Mouse (Mus musculus): ENCODE measurements around the gene Dct. TPM values are rescaled to one million over a fixed set of nuclear protein-coding genes. Genes with fewer than 3 reads are reported as not detected.

Dct gene
- polyA plus RNA-seq, 1 experiment: 0.23 TPM

DNA sequence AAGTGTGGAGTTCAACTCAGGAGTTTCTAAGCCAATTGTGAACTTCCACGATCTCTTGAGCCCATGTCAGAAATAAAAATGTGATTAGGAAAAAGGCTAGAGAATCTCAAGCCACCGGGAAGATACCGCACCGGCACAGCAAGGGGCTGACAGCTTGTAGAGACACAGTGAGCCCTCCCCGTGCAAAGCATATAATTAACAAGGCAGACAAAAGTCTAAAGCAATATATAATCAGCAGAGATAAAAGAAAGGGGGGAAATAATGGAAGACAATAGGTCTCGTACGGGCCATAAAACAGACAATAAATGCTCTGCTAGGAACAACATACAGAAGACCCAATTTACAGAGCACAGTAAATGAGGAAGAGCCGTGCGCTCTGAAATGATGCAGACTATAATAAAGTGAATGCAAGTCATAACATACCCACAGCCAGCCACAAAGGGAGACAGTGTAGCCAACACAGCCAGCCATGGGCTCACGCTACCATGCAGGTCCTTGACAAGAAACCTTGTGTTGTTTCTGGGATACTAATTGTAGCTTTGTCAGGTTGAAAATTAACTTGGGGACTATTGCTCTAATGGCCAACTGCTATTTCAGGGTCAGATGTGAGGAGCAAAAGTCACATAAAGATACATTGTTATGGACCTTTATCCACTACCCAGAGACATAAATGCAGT, 30.0 kb downstream of the Dct start:
- H3K4me1 ChIP-seq (replicated peaks; ENCODE audit: control insufficient read depth, insufficient read depth, low read length): no peaks in the 10 kb centered on the region
- TF ChIP-seq POLR2A (IDR thresholded peaks at IDR 0.05; ENCODE audit: control insufficient read depth, extremely low read depth, insufficient read depth, low read length, poor library complexity) (no peak), CTCF (IDR thresholded peaks at IDR 0.05; ENCODE audit: borderline replicate concordance, control insufficient read depth, extremely low read depth, insufficient read depth, low read length, poor library complexity) (no peak)
- no peaks in the 10 kb centered on the region for H3K36me3 ChIP-seq (ENCODE audit: control insufficient read depth, insufficient read depth, low read length)
- H3K4me3 ChIP-seq (ENCODE audit: control insufficient read depth, insufficient read depth, low read length): no peak overlapping the region
- no peaks in the 10 kb centered on the region for H3K27me3 ChIP-seq (ENCODE audit: control insufficient read depth, insufficient read depth, low read length)
- WGBS: 86% methylated on average over 10 of the region's 10 CpGs
- H3K27ac ChIP-seq (ENCODE audit: control insufficient read depth, insufficient read depth, low read length): no peak overlapping the region
- DNase-seq: no peak

GRCm38 (mm10) chr14:118019314-118019713, 32.7 kb downstream of the Dct start:
- TF ChIP-seq CTCF (IDR thresholded peaks at IDR 0.05; ENCODE audit: borderline replicate concordance, control insufficient read depth, extremely low read depth, insufficient read depth, low read length, poor library complexity): no peak
- TF ChIP-seq POLR2A (IDR thresholded peaks at IDR 0.05; ENCODE audit: control insufficient read depth, extremely low read depth, insufficient read depth, low read length, poor library complexity): no peak
- no peak overlapping the region for H3K4me3 ChIP-seq (ENCODE audit: control insufficient read depth, insufficient read depth, low read length)
- 48% methylated on average over 5 of the region's 5 CpGs for WGBS
- H3K27me3 ChIP-seq (ENCODE audit: control insufficient read depth, insufficient read depth, low read length): no peaks in the 10 kb centered on the region
- H3K36me3 ChIP-seq (ENCODE audit: control insufficient read depth, insufficient read depth, low read length): no peaks in the 10 kb centered on the region
- no peak for DNase-seq
- H3K4me1 ChIP-seq (replicated peaks; ENCODE audit: control insufficient read depth, insufficient read depth, low read length): no peaks in the 10 kb centered on the region
- H3K27ac ChIP-seq (ENCODE audit: control insufficient read depth, insufficient read depth, low read length): no peak overlapping the region

DNA sequence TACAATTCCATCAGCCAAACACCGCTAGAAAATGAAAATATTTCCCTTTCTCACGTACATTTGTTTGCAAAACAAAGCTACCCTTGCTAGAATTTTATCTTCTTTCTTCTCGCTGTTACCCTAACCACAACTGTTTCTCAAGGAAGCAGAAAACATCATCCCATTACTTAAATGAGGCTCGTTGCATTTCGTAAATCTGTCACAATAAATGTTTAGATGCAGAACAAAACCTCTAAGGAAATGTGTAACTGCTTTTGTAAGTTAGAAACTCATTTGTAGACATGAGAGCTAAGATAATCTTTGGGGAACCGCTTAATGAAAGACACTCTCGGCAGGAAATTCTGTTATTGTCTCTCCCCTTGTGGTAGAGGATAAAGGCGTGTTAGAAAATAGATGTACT, 38.8 kb downstream of the Dct start:
- WGBS: 84% methylated on average over 8 of the region's 8 CpGs

DNA sequence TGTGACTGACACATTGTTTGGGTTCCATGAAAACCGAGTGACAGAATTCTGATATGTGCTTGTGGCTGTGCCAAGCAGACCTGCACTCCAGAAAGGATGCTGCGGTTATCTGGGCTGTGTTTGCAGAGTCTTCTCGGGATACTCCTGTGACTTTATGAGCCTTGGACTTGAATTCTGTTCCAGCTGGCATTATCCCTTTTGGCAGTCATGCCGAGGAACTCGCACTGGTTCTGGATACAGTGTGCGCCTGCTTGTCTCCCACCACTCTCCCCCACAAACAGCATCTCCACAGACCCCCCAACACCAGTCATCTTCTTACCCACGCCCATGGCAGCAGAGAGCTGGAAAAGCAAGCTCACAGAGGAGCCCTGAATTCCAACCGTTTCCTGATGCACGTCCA, 42.5 kb downstream of the Dct start:
- TF ChIP-seq POLR2A (IDR thresholded peaks at IDR 0.05; ENCODE audit: control insufficient read depth, extremely low read depth, insufficient read depth, low read length, poor library complexity) (no peak), CTCF (IDR thresholded peaks at IDR 0.05; ENCODE audit: borderline replicate concordance, control insufficient read depth, extremely low read depth, insufficient read depth, low read length, poor library complexity) (no peak)
- H3K4me1 ChIP-seq (replicated peaks; ENCODE audit: control insufficient read depth, insufficient read depth, low read length): no peaks in the 10 kb centered on the region
- 80% methylated on average over 9 of the region's 9 CpGs for WGBS
- no peaks in the 10 kb centered on the region for H3K27me3 ChIP-seq (ENCODE audit: control insufficient read depth, insufficient read depth, low read length)
- no peaks in the 10 kb centered on the region for H3K36me3 ChIP-seq (ENCODE audit: control insufficient read depth, insufficient read depth, low read length)
- H3K4me3 ChIP-seq (ENCODE audit: control insufficient read depth, insufficient read depth, low read length): no peak overlapping the region
- H3K27ac ChIP-seq (ENCODE audit: control insufficient read depth, insufficient read depth, low read length): no peak overlapping the region
- no peak for DNase-seq

More for the DNA sequence above, 38.8 kb downstream of the Dct start:
- Histone ChIP-seq H3K36me3 (ENCODE audit: control insufficient read depth, insufficient read depth, low read length) (no peaks in the 10 kb centered on the region), H3K4me1 (replicated peaks; ENCODE audit: control insufficient read depth, insufficient read depth, low read length) (no peaks in the 10 kb centered on the region), H3K27ac (ENCODE audit: control insufficient read depth, insufficient read depth, low read length) (no peak overlapping the region), H3K27me3 (ENCODE audit: control insufficient read depth, insufficient read depth, low read length) (no peaks in the 10 kb centered on the region), H3K4me3 (ENCODE audit: control insufficient read depth, insufficient read depth, low read length) (no peak overlapping the region)
- TF ChIP-seq CTCF (IDR thresholded peaks at IDR 0.05; ENCODE audit: borderline replicate concordance, control insufficient read depth, extremely low read depth, insufficient read depth, low read length, poor library complexity) (no peak), POLR2A (IDR thresholded peaks at IDR 0.05; ENCODE audit: control insufficient read depth, extremely low read depth, insufficient read depth, low read length, poor library complexity) (no peak)
- no peak for DNase-seq

- Histone ChIP-seq H3K36me3 (ENCODE audit: control insufficient read depth, insufficient read depth, low read length) (no peaks in the 10 kb centered on the region), H3K4me3 (ENCODE audit: control insufficient read depth, insufficient read depth, low read length) (no peak overlapping the region), H3K4me1 (replicated peaks; ENCODE audit: control insufficient read depth, insufficient read depth, low read length) (no peaks in the 10 kb centered on the region), H3K27ac (ENCODE audit: control insufficient read depth, insufficient read depth, low read length) (no peak overlapping the region), H3K27me3 (ENCODE audit: control insufficient read depth, insufficient read depth, low read length) (no peaks in the 10 kb centered on the region)
- DNase-seq: peak; percentile 1
- TF ChIP-seq POLR2A (IDR thresholded peaks at IDR 0.05; ENCODE audit: control insufficient read depth, extremely low read depth, insufficient read depth, low read length, poor library complexity) (no peak), CTCF (IDR thresholded peaks at IDR 0.05; ENCODE audit: borderline replicate concordance, control insufficient read depth, extremely low read depth, insufficient read depth, low read length, poor library complexity) (no peak)
- 8% methylated on average over 5 of the region's 5 CpGs for WGBS
Observed at GRCm38 (mm10) chr14:118005697-118006096, 46.3 kb downstream of the Dct start.

GRCm38 (mm10) chr14:118004434-118004833, 47.6 kb downstream of the Dct start:
- no peak overlapping the region for H3K27ac ChIP-seq (ENCODE audit: control insufficient read depth, insufficient read depth, low read length)
- H3K4me3 ChIP-seq (ENCODE audit: control insufficient read depth, insufficient read depth, low read length): no peak overlapping the region
- no peak for DNase-seq
- no peaks in the 10 kb centered on the region for H3K4me1 ChIP-seq (replicated peaks; ENCODE audit: control insufficient read depth, insufficient read depth, low read length)
- no peaks in the 10 kb centered on the region for H3K27me3 ChIP-seq (ENCODE audit: control insufficient read depth, insufficient read depth, low read length)
- TF ChIP-seq CTCF (IDR thresholded peaks at IDR 0.05; ENCODE audit: borderline replicate concordance, control insufficient read depth, extremely low read depth, insufficient read depth, low read length, poor library complexity) (no peak), POLR2A (IDR thresholded peaks at IDR 0.05; ENCODE audit: control insufficient read depth, extremely low read depth, insufficient read depth, low read length, poor library complexity) (no peak)
- no peaks in the 10 kb centered on the region for H3K36me3 ChIP-seq (ENCODE audit: control insufficient read depth, insufficient read depth, low read length)
- 91% methylated on average over 10 of the region's 10 CpGs for WGBS

GRCm38 (mm10) chr14:117993845-117994244, 58.2 kb downstream of the Dct start:
- no peaks in the 10 kb centered on the region for H3K4me1 ChIP-seq (replicated peaks; ENCODE audit: control insufficient read depth, insufficient read depth, low read length)
- no peak overlapping the region for H3K27ac ChIP-seq (ENCODE audit: control insufficient read depth, insufficient read depth, low read length)
- H3K36me3 ChIP-seq (ENCODE audit: control insufficient read depth, insufficient read depth, low read length): no peaks in the 10 kb centered on the region
- no peaks in the 10 kb centered on the region for H3K27me3 ChIP-seq (ENCODE audit: control insufficient read depth, insufficient read depth, low read length)
- no peak for TF ChIP-seq POLR2A (IDR thresholded peaks at IDR 0.05; ENCODE audit: control insufficient read depth, extremely low read depth, insufficient read depth, low read length, poor library complexity)
- TF ChIP-seq CTCF (IDR thresholded peaks at IDR 0.05; ENCODE audit: borderline replicate concordance, control insufficient read depth, extremely low read depth, insufficient read depth, low read length, poor library complexity): no peak
- H3K4me3 ChIP-seq (ENCODE audit: control insufficient read depth, insufficient read depth, low read length): no peak overlapping the region
- DNase-seq: no peak
- 89% methylated on average over 6 of the region's 6 CpGs for WGBS
